Mouse (Mus musculus) heart, postnatal 0 days (tissue): Measurements from ENCODE around the gene Higd2a. TPM values are rescaled to one million over a fixed set of nuclear protein-coding genes. Genes with fewer than 3 reads are reported as not detected.
A peak's percentile ranks its signal among the peaks of the same experiment; 100 is the strongest.

ENCODE experiments used
- ATAC-seq: fragments of 200-750 bp; cut with Nextera tagmentation; 2 replicates; pipeline ENCODE4 v1.8.0; 2017; ENCODE audit warnings: low read depth, moderate number of reproducible peaks, moderate library complexity; ENCODE audit not compliant: insufficient read depth
- DNase-seq: peaks from one replicate; pipeline ENCODE4 v3.0.0-alpha.2; 2016; ENCODE audit warnings: low spot score
- H3K27ac ChIP-seq: fragments of 300-500 bp; sonication (generic); 2 replicates; pipeline ENCODE4 v1.5.1; 2014; ENCODE audit warnings: low read depth, mild to moderate bottlenecking
- H3K27me3 ChIP-seq: fragments of 300-500 bp; sonication (generic); 2 replicates; pipeline ENCODE4 v1.6.1; 2014; ENCODE audit warnings: low read length, mixed read lengths; ENCODE audit not compliant: control insufficient read depth, insufficient read depth
- H3K36me3 ChIP-seq: fragments of 300-500 bp; sonication (generic); replicated peaks from 2 replicates; pipeline ENCODE4 v1.6.1; 2014; ENCODE audit warnings: low read length, mixed read lengths; ENCODE audit not compliant: control insufficient read depth, insufficient read depth
- H3K4me1 ChIP-seq: fragments of 300-500 bp; sonication (generic); 2 replicates; pipeline ENCODE4 v1.6.1; 2014; ENCODE audit warnings: antibody characterized with exemption; ENCODE audit not compliant: control insufficient read depth, insufficient read depth
- H3K4me2 ChIP-seq: fragments of 300-500 bp; sonication (generic); 2 replicates; pipeline ENCODE4 v1.6.1; 2014; ENCODE audit warnings: low read depth, mild to moderate bottlenecking, low read length, moderate library complexity
- H3K4me3 ChIP-seq: fragments of 300-500 bp; sonication (generic); 2 replicates; pipeline ENCODE4 v1.5.1; 2014; ENCODE audit warnings: low read depth, low read length
- H3K9ac ChIP-seq: fragments of 300-500 bp; sonication (generic); replicated peaks from 2 replicates; pipeline ENCODE4 v1.6.1; 2014; ENCODE audit warnings: low read depth, low read length, mixed read lengths
- H3K9me3 ChIP-seq: fragments of 300-500 bp; sonication (generic); replicated peaks from 2 replicates; pipeline ENCODE4 v1.6.1; 2016; ENCODE audit warnings: low read length; ENCODE audit not compliant: control insufficient read depth
- CTCF ChIP-seq: IDR thresholded peaks from 2 replicates; pipeline ENCODE4 v1.5.1; 2016; ENCODE audit warnings: antibody characterized with exemption, control low read depth, low read depth
- EP300 ChIP-seq: IDR thresholded peaks from 2 replicates; pipeline ENCODE4 v1.6.1; 2016; ENCODE audit warnings: antibody characterized with exemption, low read depth
- WGBS: fragments of 180-500 bp; shearing (Covaris S2); extraction: QIAGEN DNeasy Blood & Tissue Kit; methylation state at CpG from one replicate; pipeline ENCODE4 v1.1.7; 2014; 5-methylcytosine and 5-hydroxymethylcytosine counted together
- polyA plus RNA-seq: library from polyadenylated mRNA; unstranded; fragments of >200 nt; fragmentation: Nextera tagmentation; extraction: Ambion mirVana; gene quantifications from 2 replicates; pipeline ENCODE4 v1.2.1, GENCODE M21; 2015
- total RNA-seq: library from RNA; depleted of rRNA; stranded (reverse); fragments of >200 nt; gene quantifications from 2 replicates; pipeline ENCODE4 v1.2.3, GENCODE M21; 2014; ENCODE audit warnings: low replicate concordance

Gene Higd2a
- total and polyA plus RNA-seq, 2 experiments from 2014 or later: 392 to 496 TPM

DNA sequence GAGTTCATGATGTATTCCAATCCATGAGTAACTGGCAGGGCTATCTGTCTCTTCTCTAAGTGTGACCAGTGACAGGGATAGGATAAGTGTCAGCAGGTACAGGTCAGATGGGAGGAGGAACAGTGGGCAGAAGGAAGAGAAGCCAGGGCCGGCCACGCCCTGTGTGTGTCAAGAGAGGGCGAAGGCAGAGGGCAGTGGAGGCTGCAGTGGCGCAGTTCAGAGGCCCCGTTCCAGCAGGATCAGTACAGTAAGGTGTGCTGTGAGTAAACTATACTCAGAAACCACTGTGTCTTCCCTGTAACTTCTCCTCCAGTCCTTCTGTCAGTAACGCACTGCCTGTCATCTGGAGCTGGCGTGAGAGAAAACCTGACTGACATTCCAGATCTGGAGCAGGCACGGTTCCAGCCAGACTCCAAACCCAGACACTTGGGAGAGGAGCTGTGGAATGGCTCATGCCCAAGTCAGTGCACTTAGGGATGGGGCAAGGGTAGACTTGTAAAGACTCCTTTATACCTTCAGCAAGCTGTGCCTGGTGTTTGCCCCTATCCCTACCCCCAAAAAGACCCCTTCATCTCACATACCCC, 6.2 kb downstream of the Higd2a start:
- H3K4me2 ChIP-seq: peak overlapping the region; percentile 25
- H3K27ac ChIP-seq: peak overlapping the region; percentile 64
- ATAC-seq: peak; percentile 60
- H3K9me3 ChIP-seq: no peaks in the 10 kb centered on the region
- H3K36me3 ChIP-seq: peaks cover 32% of the 10 kb centered on the region
- H3K9ac ChIP-seq: no peak overlapping the region
- TF ChIP-seq EP300: no peak
- TF ChIP-seq CTCF: no peak
- no peak overlapping the region for H3K4me3 ChIP-seq
- H3K4me1 ChIP-seq: peaks cover 34% of the 10 kb centered on the region
- H3K27me3 ChIP-seq: no peaks in the 10 kb centered on the region
- peak; percentile 41 for DNase-seq
- 46% methylated on average over 8 of the region's 8 CpGs for WGBS

DNA sequence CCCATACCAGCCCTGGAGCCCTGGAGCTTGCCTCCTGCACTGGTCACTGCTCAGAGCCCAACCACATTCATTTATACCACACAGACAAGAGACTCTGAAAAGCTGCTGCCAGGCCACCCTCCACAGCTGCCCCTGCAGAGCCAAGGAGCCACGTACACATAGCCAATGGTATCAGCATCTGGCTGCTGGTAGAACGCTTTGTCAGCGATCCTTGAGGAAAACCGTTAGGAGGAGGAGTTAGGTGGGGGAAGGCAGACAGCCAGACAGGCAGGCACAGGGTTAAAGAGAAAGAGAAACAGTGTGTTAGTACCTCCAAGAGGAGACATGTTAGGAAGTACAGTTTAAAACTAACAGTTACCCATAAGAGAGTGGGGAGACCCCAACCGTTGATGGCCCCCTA, 6.9 kb downstream of the Higd2a start:
- peaks cover 31% of the 10 kb centered on the region for H3K4me1 ChIP-seq
- no peak overlapping the region for H3K4me3 ChIP-seq
- no peaks in the 10 kb centered on the region for H3K27me3 ChIP-seq
- H3K9me3 ChIP-seq: no peaks in the 10 kb centered on the region
- ATAC-seq (no peak; the same call in 1 of the 2 replicates), DNase-seq (no peak)
- H3K4me2 ChIP-seq: peak overlapping the region; percentile 25
- peaks cover 32% of the 10 kb centered on the region for H3K36me3 ChIP-seq
- no peak for TF ChIP-seq CTCF
- no peak for TF ChIP-seq EP300
- WGBS: 28% methylated on average over 5 of the region's 5 CpGs
- peak overlapping the region; percentile 64 for H3K27ac ChIP-seq
- no peak overlapping the region for H3K9ac ChIP-seq

DNA sequence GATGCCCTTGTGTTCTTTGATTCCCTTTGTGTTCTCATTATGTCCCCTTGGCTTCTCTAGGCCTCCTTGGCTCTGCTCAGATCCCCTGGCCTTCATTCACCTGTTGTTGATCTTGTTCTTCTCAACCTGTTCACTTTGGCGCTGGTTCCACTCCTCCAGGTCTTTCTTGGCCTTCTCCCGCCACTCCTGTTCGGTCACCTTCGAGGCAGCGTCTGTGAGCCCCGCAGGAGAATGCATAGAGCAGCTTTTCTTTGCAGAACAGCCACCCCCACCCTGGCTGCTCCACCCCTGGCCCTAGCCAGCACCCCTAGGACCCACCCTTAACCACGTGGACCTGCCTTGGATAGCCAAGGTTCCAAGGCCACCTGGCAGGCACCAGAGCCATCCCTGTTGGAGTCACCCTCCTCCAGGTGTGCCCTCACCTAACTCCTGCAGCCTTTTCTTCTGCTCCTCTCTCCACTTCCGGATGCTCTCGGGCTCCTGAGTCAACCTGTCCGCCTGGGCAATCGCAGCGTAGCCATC, 8.7 kb downstream of the Higd2a start:
- H3K4me3 ChIP-seq: no peak overlapping the region
- peaks cover 35% of the 10 kb centered on the region for H3K36me3 ChIP-seq
- no peak overlapping the region for H3K27ac ChIP-seq
- no peak overlapping the region for H3K4me2 ChIP-seq
- no peaks in the 10 kb centered on the region for H3K27me3 ChIP-seq
- H3K9me3 ChIP-seq: no peaks in the 10 kb centered on the region
- TF ChIP-seq CTCF: no peak
- no peak for DNase-seq
- H3K4me1 ChIP-seq: peaks cover 31% of the 10 kb centered on the region
- 89% methylated on average over 12 of the region's 12 CpGs for WGBS
- ATAC-seq: no peak
- H3K9ac ChIP-seq: no peak overlapping the region

DNA sequence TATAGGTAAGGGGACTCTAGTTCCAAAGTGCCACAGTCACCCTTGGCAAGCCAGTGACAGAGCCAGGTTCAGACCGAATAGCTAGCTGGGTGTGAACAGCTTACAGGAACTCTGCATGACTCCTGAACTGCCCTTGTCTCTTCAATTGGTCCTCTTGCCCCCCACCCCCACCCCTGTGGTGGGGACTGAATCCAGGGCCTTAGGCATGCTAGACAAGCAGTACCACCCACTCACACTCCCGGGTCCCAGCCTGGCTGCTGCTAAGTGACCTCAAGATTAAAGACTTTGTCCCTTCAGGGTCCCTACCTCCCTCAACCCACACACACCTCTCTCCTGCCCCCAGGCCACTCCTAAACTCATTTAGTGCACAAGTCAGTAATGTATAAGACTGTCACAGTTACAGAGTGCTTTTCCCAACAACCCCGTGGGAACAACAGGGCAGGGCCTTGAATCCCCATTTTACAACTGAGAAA, 12.7 kb downstream of the Higd2a start:
- no peak for ATAC-seq
- H3K36me3 ChIP-seq: peaks cover 34% of the 10 kb centered on the region; the same call in 1 of the 2 replicates
- H3K9ac ChIP-seq: no peak overlapping the region
- no peak for DNase-seq
- no peaks in the 10 kb centered on the region for H3K9me3 ChIP-seq
- no peaks in the 10 kb centered on the region for H3K27me3 ChIP-seq
- no peak overlapping the region for H3K27ac ChIP-seq
- H3K4me1 ChIP-seq: peaks cover 5% of the 10 kb centered on the region; the same call in 1 of the 2 replicates
- no peak overlapping the region for H3K4me3 ChIP-seq
- TF ChIP-seq EP300 (no peak), CTCF (no peak)
- WGBS: 54% methylated on average over 3 of the region's 3 CpGs
- no peak overlapping the region for H3K4me2 ChIP-seq

DNA sequence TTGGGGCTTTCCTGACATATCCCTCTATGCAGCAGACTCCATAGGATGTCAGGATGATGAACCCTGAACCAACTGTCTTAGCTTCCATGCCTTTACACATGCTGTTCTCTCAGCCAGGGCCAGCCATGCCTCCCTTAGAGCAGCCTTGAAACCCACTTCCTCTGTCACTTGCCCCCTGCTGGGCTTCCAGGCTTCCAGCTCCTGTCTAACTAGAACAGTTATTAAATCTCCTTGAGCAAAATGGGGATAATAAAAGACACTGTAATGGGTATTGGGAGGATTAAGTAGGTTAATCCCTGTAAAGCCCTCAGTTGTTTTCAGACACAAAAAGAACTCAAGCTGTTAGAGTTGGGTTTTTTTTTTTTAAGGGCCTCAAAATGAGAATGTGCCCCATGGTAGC, 13.5 kb downstream of the Higd2a start:
- no peak overlapping the region for H3K9ac ChIP-seq
- no peak for ATAC-seq
- no peak overlapping the region for H3K4me2 ChIP-seq
- no peaks in the 10 kb centered on the region for H3K4me1 ChIP-seq
- no peak for DNase-seq
- no peak overlapping the region for H3K27ac ChIP-seq
- TF ChIP-seq CTCF: no peak
- no peak for TF ChIP-seq EP300
- H3K36me3 ChIP-seq: peaks cover 27% of the 10 kb centered on the region; the same call in 1 of the 2 replicates
- no peaks in the 10 kb centered on the region for H3K9me3 ChIP-seq
- H3K4me3 ChIP-seq: no peak overlapping the region
- no peaks in the 10 kb centered on the region for H3K27me3 ChIP-seq

DNA sequence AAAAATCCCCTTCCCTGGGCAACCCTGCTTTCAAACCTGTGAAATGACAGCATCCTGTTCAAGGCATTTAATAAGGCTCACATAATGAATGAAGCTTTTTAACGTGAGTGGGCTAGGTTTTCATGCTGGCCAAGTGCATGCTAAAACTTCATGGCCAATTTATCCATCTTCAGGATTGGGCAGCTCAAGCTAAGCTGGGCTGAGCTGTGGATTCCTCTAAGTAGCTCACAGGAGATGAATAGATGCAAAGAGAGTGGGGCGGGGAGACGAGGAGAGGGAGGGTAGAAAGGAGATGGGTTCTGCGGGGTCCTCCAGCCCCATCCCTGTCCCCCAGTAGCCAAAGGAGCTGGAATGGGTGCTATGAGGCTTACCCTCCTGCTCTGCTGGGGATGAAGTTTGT, 14.2 kb downstream of the Higd2a start:
- DNase-seq (no peak), ATAC-seq (no peak)
- H3K9me3 ChIP-seq: no peaks in the 10 kb centered on the region
- H3K27me3 ChIP-seq: no peaks in the 10 kb centered on the region
- H3K36me3 ChIP-seq: peaks cover 22% of the 10 kb centered on the region; the same call in 1 of the 2 replicates
- no peak overlapping the region for H3K4me2 ChIP-seq
- no peak overlapping the region for H3K27ac ChIP-seq
- TF ChIP-seq CTCF (no peak), EP300 (no peak)
- no peak overlapping the region for H3K4me3 ChIP-seq
- 70% methylated on average over 4 of the region's 4 CpGs for WGBS
- H3K4me1 ChIP-seq: no peaks in the 10 kb centered on the region
- no peak overlapping the region for H3K9ac ChIP-seq
